Mouse (Mus musculus) megakaryocyte, embryonic 14.5 days (primary cell): ENCODE measurements around the gene Cd96.

Source experiments
- FLI1 ChIP-seq: IDR thresholded peaks from 2 replicates; pipeline ENCODE4 v1.6.1; 2012; ENCODE audit warnings: low read length, inconsistent platforms, mixed read lengths
- GATA1 ChIP-seq: IDR thresholded peaks from 3 replicates; pipeline ENCODE4 v1.6.1; 2012; ENCODE audit warnings: mixed read lengths, low read length, inconsistent platforms, borderline replicate concordance

GRCm38 (mm10) chr16:46146962-46147361 lies 26.9 kb upstream of the Cd96 start:
- no peak for TF ChIP-seq GATA1
- TF ChIP-seq FLI1, result no peak
